Mouse (Mus musculus): ENCODE measurements at regions not wholly inside any gene's neighbourhood (a gene's known extent, or its start where the extent isn't known, plus 50 kb on each side); places are given as distances from the start of the nearest gene placed in this dataset.

DNA sequence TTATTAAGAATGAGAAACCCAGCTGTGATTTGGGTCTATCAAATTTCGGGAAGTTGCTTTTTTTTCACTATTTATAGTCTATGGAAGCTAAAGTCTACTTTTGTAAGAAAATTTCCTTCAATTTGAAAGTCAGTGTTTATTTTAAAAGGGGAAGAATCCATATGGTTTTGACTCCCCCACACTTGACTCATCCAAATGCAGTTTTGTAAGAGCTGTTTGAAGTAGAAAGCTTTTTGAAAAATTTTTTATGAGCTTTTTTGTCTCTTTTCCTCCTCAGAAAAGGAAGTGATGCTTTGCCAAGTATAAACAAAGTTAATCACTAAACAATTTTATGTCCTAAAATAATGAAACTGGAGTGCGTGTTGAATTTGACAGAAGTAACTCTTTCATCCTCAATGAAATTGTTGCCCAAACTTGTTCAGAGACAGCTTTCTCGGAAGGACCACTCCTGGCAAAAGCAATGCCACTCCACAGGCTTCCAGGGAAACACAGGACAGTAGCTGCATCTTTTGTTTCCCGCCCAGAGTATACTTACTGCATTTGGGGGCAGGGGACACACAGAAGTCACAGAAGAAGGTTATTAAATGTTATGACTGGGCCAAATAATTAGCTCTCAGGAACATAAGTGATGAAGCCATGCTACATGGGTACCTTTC is 196.4 kb upstream of the Dcn start:
- no peak overlapping the region for H3K27ac ChIP-seq
- no peak overlapping the region for H3K9ac ChIP-seq
- 79% methylated on average over 4 of the region's 4 CpGs for whole genome bisulfite sequencing
- no peaks in the 10 kb centered on the region for H3K9me3 ChIP-seq
- no peaks in the 10 kb centered on the region for H3K36me3 ChIP-seq (replicated peaks)
- no peaks in the 10 kb centered on the region for H3K4me1 ChIP-seq
- no peak overlapping the region for H3K4me3 ChIP-seq
- ATAC-seq (replicated peaks) = no peak
- H3K27me3 ChIP-seq (replicated peaks) = no peaks in the 10 kb centered on the region
- H3K4me2 ChIP-seq = no peak overlapping the region

DNA sequence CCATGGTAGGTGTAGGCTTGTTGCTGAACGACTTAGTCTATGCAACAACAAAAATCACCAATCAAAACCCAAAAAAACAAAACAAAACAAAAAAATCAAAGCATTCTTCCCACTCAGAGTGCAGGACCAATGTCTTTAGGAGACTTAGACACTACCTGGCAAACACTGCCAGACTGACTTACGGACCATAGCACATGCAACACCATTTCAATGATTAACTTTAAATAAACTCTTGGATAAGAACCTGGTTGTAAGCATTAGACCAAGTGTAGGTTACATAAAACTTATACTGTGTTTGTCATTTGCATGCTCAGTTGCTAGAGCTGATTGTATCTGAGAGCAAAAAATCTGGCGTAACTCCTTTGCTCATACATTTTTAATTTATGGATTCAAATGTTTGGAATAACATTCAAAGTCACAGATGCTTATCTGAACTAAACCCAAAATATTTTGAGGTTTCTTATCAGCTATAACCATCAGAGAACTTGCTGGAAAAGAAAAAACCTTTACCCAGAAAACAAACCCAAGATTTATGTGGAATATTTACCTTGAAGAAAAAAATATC is 174.5 kb upstream of the Dcn start:
- no peak for ATAC-seq (replicated peaks)
- no peak overlapping the region for H3K4me2 ChIP-seq

DNA sequence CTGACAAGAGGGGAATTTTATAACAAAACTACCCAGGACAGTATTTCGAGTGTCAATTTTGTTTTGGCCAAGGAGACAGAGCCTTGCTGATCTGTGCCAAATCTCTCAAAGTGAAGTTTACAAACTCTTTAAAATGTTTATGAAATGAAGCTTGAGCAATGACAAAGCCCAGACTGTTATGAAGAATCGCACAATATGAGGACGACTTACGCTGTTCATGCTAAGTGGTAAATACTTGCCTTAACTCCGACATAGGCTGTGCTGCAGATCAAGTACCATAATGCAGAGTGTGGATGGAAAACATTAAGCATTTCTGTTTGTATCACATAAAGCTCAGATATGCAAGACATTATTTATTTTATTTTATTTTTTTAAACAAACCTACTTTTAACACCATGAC is 169.8 kb upstream of the Dcn start:
- H3K27me3 ChIP-seq (replicated peaks) = no peaks in the 10 kb centered on the region
- 92% methylated on average over 5 of the region's 5 CpGs for WGBS
- H3K9ac ChIP-seq = no peak overlapping the region
- no peak overlapping the region for H3K27ac ChIP-seq
- ATAC-seq (replicated peaks) = no peak
- H3K4me2 ChIP-seq = no peak overlapping the region
- H3K36me3 ChIP-seq (replicated peaks) = no peaks in the 10 kb centered on the region
- no peak overlapping the region for H3K4me3 ChIP-seq
- H3K4me1 ChIP-seq = peaks cover 11% of the 10 kb centered on the region
- no peaks in the 10 kb centered on the region for H3K9me3 ChIP-seq

More for the DNA sequence above, 174.5 kb upstream of the Dcn start:
- H3K36me3 ChIP-seq (replicated peaks) = no peaks in the 10 kb centered on the region
- no peak overlapping the region for H3K27ac ChIP-seq
- no peak overlapping the region for H3K9ac ChIP-seq
- H3K9me3 ChIP-seq = no peaks in the 10 kb centered on the region
- H3K4me1 ChIP-seq = no peaks in the 10 kb centered on the region
- H3K27me3 ChIP-seq (replicated peaks) = no peaks in the 10 kb centered on the region
- 83% methylated on average over 3 of the region's 3 CpGs for WGBS
- no peak overlapping the region for H3K4me3 ChIP-seq

DNA sequence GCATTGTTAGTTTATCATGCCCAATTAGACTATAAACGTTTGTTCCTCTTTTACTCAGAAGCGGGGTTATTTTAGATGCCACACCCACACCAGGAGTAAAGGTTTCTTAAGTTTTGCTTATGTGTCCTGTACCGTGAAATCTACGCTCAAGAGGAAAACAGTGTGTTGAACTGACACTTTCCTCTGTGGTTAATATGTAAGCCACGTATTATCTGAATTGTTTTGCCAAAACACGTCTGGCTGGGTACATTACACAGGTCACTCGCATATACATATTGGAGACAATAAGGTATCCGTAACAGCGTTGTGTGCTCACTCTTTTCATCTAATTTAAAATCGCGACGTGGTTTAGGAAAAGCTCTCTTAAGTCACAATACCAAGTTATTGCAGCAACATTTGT is 166.9 kb upstream of the Dcn start:
- Histone ChIP-seq H3K9ac (peak overlapping the region; percentile 76; the same call in 1 of the 2 replicates), H3K4me1 (peaks cover 11% of the 10 kb centered on the region), H3K9me3 (no peaks in the 10 kb centered on the region), H3K27ac (peak overlapping the region; percentile 98), H3K27me3 (replicated peaks) (no peaks in the 10 kb centered on the region), H3K4me3 (peak overlapping the region; percentile 49), H3K36me3 (replicated peaks) (no peaks in the 10 kb centered on the region), H3K4me2 (peak overlapping the region; percentile 76)
- peak; percentile 12 for ATAC-seq (replicated peaks)
- 17% methylated on average over 12 of the region's 12 CpGs for WGBS

DNA sequence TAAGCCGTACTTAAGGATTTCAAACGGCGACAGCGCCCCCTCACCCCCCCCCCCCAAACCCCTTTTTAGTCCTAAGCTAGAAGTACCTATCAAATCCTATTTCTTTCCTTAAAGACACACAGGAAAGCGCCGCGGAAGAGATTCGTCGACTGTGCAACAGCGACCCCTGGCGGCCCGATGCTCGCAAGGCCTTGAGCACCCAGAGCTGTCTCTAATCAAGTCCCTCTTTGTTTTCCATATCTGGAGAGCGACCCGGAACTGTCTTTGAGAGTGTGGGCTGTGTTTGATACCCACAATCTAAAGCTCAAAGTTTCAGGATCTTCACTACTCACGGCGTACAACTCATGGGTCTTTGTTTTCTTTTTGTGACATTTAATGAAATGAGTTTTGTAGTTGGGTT is 166.4 kb upstream of the Dcn start:
- Histone ChIP-seq H3K4me1 (peaks cover 11% of the 10 kb centered on the region), H3K9ac (peak overlapping the region; percentile 76), H3K27me3 (replicated peaks) (no peaks in the 10 kb centered on the region), H3K36me3 (replicated peaks) (no peaks in the 10 kb centered on the region), H3K9me3 (no peaks in the 10 kb centered on the region), H3K4me2 (peak overlapping the region; percentile 76), H3K27ac (peak overlapping the region; percentile 98), H3K4me3 (peak overlapping the region; percentile 49)
- WGBS = under 1% methylated on average over 17 of the region's 17 CpGs
- ATAC-seq (replicated peaks) = peak; percentile 97

DNA sequence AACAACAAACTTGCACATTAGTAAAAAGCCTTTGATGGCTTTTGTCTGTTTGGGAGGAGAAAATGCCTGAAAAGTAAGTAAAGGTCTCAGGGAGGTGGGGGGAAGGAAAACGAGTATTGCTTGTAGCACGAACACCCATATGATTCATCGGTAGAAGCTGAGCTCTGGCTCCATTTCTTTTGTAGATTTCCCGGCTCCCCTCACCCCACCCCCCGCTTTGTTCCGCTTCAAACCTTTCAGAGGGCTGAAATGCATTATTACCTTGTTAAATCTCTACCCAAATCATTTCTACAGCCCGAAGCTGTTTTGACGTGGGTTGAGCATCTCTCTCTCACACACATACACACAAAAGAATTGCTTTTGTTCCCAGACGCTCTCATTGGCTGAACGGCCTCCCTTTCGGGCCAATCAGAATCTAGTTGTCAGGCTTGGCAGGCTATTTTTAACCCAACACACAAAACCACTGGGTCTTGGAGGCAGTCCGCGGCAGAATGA is 166.0 kb upstream of the Dcn start:
- Histone ChIP-seq H3K9ac (peak overlapping the region; percentile 76), H3K9me3 (no peaks in the 10 kb centered on the region), H3K27me3 (replicated peaks) (no peaks in the 10 kb centered on the region), H3K36me3 (replicated peaks) (no peaks in the 10 kb centered on the region), H3K27ac (peak overlapping the region; percentile 98), H3K4me2 (peak overlapping the region; percentile 76), H3K4me3 (peak overlapping the region; percentile 49), H3K4me1 (peaks cover 11% of the 10 kb centered on the region)
- 0% methylated on average over 13 of the region's 13 CpGs for WGBS
- ATAC-seq (replicated peaks) = peak; percentile 97

DNA sequence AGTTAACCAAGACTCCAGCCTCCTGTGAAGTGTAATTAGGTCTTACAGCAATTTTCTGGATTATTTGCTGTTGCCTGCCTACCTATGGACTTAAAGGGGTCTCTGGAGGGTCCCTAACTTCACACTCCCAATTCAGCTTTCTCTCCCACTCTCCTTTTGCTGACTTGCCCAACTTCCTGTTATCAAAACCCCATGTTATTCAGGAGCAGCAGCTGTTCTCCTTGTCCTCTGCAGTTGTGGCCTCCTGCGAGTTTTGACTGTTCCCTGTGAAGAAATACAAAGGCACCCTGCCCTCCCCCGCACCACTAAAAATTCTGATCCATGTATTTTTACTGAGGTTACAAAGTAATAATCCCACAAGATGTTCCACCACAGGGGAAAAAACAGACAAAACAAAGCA is 146.8 kb upstream of the Dcn start:
- Histone ChIP-seq H3K9ac (no peak overlapping the region), H3K4me2 (no peak overlapping the region), H3K9me3 (no peaks in the 10 kb centered on the region), H3K27me3 (replicated peaks) (no peaks in the 10 kb centered on the region), H3K36me3 (replicated peaks) (no peaks in the 10 kb centered on the region), H3K4me3 (no peak overlapping the region), H3K4me1 (no peaks in the 10 kb centered on the region), H3K27ac (no peak overlapping the region)
- no peak for ATAC-seq (replicated peaks)
- 81% methylated on average over 2 of the region's 2 CpGs for WGBS

DNA sequence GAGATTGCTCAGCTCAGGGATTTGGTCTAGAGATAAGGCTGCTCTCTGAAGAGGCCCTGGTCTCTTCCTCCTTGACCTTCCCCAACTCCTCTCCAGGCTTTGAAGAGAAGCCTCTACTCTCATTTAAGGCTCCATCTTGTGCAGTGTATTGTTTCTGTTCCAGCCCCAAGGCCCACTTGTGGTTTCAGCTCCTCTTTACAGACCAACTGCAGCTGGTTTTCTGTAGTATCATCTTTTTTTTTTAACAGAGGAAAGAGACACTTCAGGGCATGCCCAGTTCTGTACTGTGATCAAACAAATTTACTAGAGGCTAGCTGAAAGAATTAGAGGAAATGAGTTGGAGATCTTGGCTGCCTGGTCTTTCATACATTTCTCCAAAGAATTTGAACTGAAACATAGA is 145.4 kb upstream of the Dcn start:
- H3K36me3 ChIP-seq (replicated peaks) = no peaks in the 10 kb centered on the region
- no peak for ATAC-seq (replicated peaks)
- H3K4me1 ChIP-seq = no peaks in the 10 kb centered on the region
- H3K9ac ChIP-seq = no peak overlapping the region
- H3K9me3 ChIP-seq = no peaks in the 10 kb centered on the region
- H3K4me2 ChIP-seq = no peak overlapping the region
- H3K27me3 ChIP-seq (replicated peaks) = no peaks in the 10 kb centered on the region
- no peak overlapping the region for H3K27ac ChIP-seq
- H3K4me3 ChIP-seq = no peak overlapping the region

DNA sequence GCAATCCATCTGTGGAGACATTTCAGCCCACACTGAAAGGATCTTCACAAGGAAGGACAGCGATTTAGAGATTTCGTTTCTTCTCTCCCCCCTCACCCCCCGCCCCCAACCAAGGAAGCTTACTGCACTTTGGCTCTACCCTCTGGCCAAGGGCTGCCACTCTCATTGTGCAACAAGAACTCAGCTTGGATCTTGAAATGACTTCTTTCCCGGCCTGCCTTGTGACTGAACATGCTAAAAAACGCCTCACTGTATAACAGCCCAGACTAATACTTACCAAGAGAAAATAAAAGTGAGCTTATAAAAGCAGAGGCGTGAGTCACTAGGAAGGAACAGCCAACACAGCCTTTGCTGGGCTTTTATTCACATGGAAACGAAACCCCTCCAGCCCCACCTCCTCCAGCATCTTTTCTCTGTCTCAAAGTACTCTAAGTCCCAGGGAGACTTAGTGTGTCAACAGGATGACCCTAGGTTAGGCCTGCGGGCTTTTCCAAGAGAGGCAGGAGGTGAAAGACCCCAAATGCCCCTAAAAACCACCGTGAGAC is 144.7 kb upstream of the Dcn start:
- no peaks in the 10 kb centered on the region for H3K4me1 ChIP-seq

DNA sequence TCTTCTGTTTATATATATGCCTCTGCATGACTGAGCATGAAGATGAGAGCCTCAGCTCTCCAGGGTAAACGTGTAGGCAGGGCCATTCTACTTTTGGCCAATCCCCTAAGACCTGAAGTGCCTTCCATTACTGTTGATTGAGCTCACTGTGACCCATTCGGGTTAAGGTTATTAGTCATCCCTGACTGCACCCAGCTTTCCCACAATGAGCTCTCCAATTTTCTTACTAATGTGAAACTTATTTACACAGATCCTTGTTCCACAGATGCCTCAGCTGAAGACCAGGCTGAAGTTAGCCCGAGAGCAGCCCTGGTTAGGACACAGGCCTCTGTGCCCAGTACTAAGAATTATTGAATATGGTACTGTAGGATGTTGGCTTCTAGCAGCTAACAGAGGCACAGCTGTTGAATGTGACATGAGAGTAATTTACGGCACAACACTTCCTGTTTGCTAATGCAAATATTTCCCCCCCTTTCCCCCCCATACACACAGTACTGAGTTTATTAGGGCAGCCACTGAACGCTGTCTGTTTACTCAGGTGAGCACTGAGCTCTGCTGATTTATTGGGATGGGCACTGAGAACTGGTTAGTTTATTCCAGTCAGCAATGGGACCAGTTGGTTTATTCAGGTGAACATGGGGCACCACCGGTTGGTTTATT is 141.2 kb upstream of the Dcn start:
- no peak overlapping the region for H3K4me2 ChIP-seq
- no peaks in the 10 kb centered on the region for H3K4me1 ChIP-seq
- no peak overlapping the region for H3K9ac ChIP-seq
- no peaks in the 10 kb centered on the region for H3K27me3 ChIP-seq (replicated peaks)
- WGBS = 56% methylated on average over 6 of the region's 6 CpGs
- no peaks in the 10 kb centered on the region for H3K36me3 ChIP-seq (replicated peaks)
- no peaks in the 10 kb centered on the region for H3K9me3 ChIP-seq
- no peak for ATAC-seq (replicated peaks)
- H3K4me3 ChIP-seq = no peak overlapping the region
- no peak overlapping the region for H3K27ac ChIP-seq

More for the DNA sequence above, 144.7 kb upstream of the Dcn start:
- Histone ChIP-seq H3K9ac (no peak overlapping the region), H3K9me3 (no peaks in the 10 kb centered on the region), H3K4me3 (no peak overlapping the region), H3K27ac (no peak overlapping the region), H3K36me3 (replicated peaks) (no peaks in the 10 kb centered on the region), H3K4me2 (no peak overlapping the region), H3K27me3 (replicated peaks) (no peaks in the 10 kb centered on the region)
- 67% methylated on average over 9 of the region's 9 CpGs for WGBS
- no peak for ATAC-seq (replicated peaks)

DNA sequence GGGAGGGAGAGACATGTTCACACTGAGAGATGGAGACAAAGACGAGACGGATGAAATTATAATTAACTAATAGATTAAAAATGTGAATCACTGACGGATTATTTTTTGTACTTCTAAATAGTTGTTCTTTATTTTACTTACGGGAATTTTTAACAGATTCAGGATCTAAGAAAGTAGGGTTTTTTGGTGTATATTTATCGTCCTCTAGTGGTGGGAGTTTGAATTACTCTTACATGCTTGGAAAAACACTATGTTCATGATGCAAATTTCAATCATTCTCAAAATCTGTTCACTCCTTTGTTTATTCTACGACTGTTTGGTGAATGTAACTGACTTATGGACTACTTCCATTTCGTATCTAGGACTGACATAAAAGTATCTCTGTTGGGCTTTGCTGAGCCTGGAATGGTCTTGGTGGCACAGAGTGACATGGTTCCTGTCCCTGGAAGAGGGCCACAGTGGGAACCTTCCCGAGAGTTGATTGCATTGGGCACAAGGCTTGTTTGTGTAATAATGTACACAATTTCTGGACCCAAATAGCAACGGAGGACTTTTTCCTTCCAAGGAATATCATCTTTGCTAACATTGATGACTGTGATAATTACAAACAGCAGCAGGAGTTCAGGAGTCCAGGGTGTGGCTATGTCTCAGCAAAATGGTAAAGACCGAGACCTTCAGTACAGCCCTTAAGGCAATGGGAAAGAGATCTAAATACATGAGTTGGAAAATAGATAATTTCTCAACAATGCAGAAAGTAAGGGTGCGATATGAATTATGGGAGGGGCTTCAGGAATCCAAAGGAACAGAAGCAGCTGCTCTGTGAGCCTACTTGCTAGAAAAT is 139.3 kb upstream of the Dcn start:
- Histone ChIP-seq H3K9ac (no peak overlapping the region), H3K4me3 (no peak overlapping the region), H3K4me1 (no peaks in the 10 kb centered on the region), H3K27ac (no peak overlapping the region), H3K27me3 (replicated peaks) (no peaks in the 10 kb centered on the region), H3K4me2 (no peak overlapping the region), H3K9me3 (no peaks in the 10 kb centered on the region), H3K36me3 (replicated peaks) (no peaks in the 10 kb centered on the region)
- WGBS = 43% methylated on average over 11 of the region's 11 CpGs
- no peak for ATAC-seq (replicated peaks)

DNA sequence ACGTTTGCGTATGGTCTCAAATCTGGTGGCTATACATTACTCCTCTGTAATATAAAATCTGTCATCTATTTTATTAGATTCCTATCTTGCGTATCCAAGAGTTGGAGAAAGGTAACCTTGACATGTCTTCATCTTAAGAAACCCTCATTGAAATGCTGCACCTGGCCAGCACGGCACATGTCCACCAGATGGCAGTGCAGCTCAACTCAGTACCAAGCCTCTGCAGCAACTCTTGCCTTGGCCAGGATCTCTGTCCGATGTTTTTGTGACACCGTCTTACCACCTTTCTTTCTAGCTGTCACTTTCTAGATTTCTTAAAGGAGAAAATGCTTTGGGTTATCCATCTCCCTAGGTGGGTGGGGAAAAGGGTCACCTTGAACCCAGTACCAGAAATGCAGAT is 134.1 kb upstream of the Dcn start:
- H3K4me1 ChIP-seq = no peaks in the 10 kb centered on the region
- ATAC-seq (replicated peaks) = peak; percentile 67

More for the DNA sequence above, 134.1 kb upstream of the Dcn start:
- 31% methylated on average over 6 of the region's 6 CpGs for WGBS
- Histone ChIP-seq H3K9me3 (peaks cover 3% of the 10 kb centered on the region; the same call in 1 of the 2 replicates), H3K27ac (no peak overlapping the region), H3K9ac (no peak overlapping the region), H3K36me3 (replicated peaks) (no peaks in the 10 kb centered on the region), H3K27me3 (replicated peaks) (no peaks in the 10 kb centered on the region), H3K4me2 (no peak overlapping the region), H3K4me3 (no peak overlapping the region)

All from midbrain, embryonic 15.5 days (tissue).